Mouse (Mus musculus) thymus, adult 2 months (tissue): ENCODE results near the gene Tmem150c. TPM values are rescaled to one million over a fixed set of nuclear protein-coding genes. Genes with fewer than 3 reads are reported as not detected.

ENCODE experiments used
- DNase-seq: peaks from one replicate; pipeline ENCODE4 v3.0.0; 2021
- H3K27ac ChIP-seq: fragments of 200-500 bp; 2 replicates; pipeline ENCODE4 v1.5.1; 2012; ENCODE audit warnings: low read length, control low read depth; ENCODE audit not compliant: control insufficient read depth, insufficient read depth
- H3K27me3 ChIP-seq: fragments of 200-500 bp; 2 replicates; pipeline ENCODE4 v1.6.1; 2012; ENCODE audit warnings: mild to moderate bottlenecking, low read length, moderate library complexity, mixed read lengths; ENCODE audit not compliant: control insufficient read depth, insufficient read depth
- H3K36me3 ChIP-seq: fragments of 200-500 bp; 2 replicates; pipeline ENCODE4 v1.6.1; 2012; ENCODE audit warnings: mild to moderate bottlenecking, low read length, moderate library complexity; ENCODE audit not compliant: control insufficient read depth, insufficient read depth
- H3K4me1 ChIP-seq: fragments of 200-500 bp; replicated peaks from 2 replicates; pipeline ENCODE4 v1.6.1; 2012; ENCODE audit warnings: low read length; ENCODE audit not compliant: control insufficient read depth, insufficient read depth
- H3K4me3 ChIP-seq: fragments of 200-500 bp; 2 replicates; pipeline ENCODE4 v1.5.1; 2012; ENCODE audit warnings: mild to moderate bottlenecking, low read length, control low read depth, moderate library complexity; ENCODE audit not compliant: control insufficient read depth, insufficient read depth
- CTCF ChIP-seq: fragments of 200-500 bp; IDR thresholded peaks from 2 replicates; pipeline ENCODE4 v1.5.1; 2012; ENCODE audit warnings: mild to moderate bottlenecking, control low read depth, low read length, moderate library complexity, borderline replicate concordance; ENCODE audit not compliant: control insufficient read depth, poor library complexity, insufficient read depth; ENCODE audit errors: extremely low read depth
- POLR2A ChIP-seq: fragments of 200-500 bp; IDR thresholded peaks from 2 replicates; pipeline ENCODE4 v1.6.1; 2012; ENCODE audit warnings: mild to moderate bottlenecking, low read length, control low read depth, moderate library complexity; ENCODE audit not compliant: control insufficient read depth, poor library complexity, insufficient read depth; ENCODE audit errors: extremely low read depth
- WGBS: fragments of 180-500 bp; shearing (Covaris S2); methylation state at CpG from one replicate; pipeline ENCODE4 v1.1.7; 2018; 5-methylcytosine and 5-hydroxymethylcytosine counted together
- polyA plus RNA-seq: library from polyadenylated mRNA; depleted of rRNA; stranded (reverse); fragments of >200 nt; gene quantifications from 2 replicates; pipeline ENCODE4 v1.2.3, GENCODE M21; 2012

The Tmem150c gene
- polyA plus RNA-seq, 1 experiment: 4.4 TPM

DNA sequence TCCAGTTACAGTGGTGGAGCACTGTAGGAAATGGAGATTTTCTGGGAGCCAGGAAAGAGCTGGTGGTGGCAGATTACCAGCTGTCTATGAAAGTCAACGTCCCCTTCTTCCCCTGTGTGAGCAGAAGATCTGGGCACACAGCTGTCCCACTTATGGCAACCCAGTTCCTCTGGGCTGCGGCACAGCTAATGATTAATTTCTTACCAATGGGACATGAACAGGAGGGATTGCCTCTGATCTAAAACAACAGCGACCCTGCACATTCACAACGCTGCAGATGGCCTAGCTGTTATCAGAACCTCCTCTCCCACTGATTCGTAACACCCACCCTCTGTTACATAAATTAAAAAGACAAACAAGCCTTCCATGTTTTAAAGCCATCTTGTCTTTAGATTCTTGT is 46.2 kb downstream of the Tmem150c start:
- WGBS: 72% methylated on average over 5 of the region's 5 CpGs
- Histone ChIP-seq H3K36me3 (no peaks in the 10 kb centered on the region), H3K4me1 (no peaks in the 10 kb centered on the region; the same call in 1 of the 2 replicates), H3K27me3 (no peaks in the 10 kb centered on the region), H3K4me3 (no peak overlapping the region), H3K27ac (no peak overlapping the region)
- no peak for DNase-seq
- TF ChIP-seq CTCF: no peak
- no peak for TF ChIP-seq POLR2A

DNA sequence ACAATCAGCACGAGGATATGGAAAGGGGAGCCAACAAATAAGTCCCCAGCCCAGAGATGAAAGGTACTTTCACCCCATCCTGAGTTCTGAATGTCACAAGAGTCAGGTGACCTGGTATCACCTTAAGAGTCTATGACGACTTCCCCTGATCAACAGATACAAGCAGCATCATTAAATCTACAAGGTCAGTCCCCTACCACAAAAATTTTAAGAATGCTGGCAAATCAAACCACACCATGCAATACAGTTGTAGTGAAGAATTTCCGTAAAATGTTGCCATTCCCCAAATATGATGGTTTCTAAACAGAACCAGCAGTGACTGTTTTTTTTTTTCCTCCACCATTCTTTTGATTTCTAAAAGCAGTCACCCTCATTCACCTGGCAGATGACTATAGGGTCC is 49.0 kb downstream of the Tmem150c start:
- H3K4me3 ChIP-seq: no peak overlapping the region
- no peak overlapping the region for H3K27ac ChIP-seq
- no peaks in the 10 kb centered on the region; the same call in 1 of the 2 replicates for H3K4me1 ChIP-seq
- H3K36me3 ChIP-seq: no peaks in the 10 kb centered on the region
- H3K27me3 ChIP-seq: no peaks in the 10 kb centered on the region
- no peak for TF ChIP-seq POLR2A
- TF ChIP-seq CTCF: no peak
- no peak for DNase-seq
- 73% methylated on average over 3 of the region's 3 CpGs for WGBS

DNA sequence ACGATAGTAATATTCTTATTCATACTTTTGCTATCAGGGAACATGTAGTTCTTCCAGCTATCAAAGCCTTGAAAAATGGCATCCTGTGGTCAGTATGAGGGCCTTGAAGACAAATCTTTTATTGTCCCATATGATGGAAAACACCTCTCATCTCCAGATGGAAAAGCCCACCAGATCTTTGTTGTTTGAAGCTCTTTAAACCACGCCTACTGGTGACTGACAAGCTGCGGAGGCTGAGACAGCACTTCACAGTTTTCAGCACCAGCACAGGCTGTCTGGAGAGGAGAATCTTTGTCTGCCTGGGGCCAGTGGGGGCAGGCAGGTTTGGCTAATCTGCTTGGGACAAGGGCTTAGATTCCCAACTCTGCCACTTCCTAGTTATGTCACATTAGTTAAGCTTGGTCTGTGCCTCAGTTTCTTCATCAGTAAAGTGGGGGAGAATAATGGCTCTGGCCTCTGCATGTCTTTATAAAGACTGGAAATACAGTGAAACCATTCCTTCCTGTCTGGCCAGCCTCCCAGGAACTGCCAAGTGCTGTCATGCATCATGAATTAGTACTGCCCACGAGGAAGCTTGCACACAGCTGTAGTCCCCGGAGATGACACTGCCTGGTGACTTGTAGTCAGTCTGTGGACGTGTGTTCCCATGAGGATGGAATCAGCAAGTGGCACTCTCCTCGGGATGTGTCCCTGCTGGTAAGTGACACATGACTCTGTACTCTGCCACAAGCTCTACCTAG is 49.9 kb downstream of the Tmem150c start:
- WGBS: 54% methylated on average over 7 of the region's 7 CpGs
- no peaks in the 10 kb centered on the region; the same call in 1 of the 2 replicates for H3K4me1 ChIP-seq
- H3K27me3 ChIP-seq: no peaks in the 10 kb centered on the region
- no peak overlapping the region for H3K4me3 ChIP-seq
- no peak for TF ChIP-seq POLR2A
- TF ChIP-seq CTCF: no peak
- no peak for DNase-seq
- no peak overlapping the region for H3K27ac ChIP-seq
- H3K36me3 ChIP-seq: no peaks in the 10 kb centered on the region

DNA sequence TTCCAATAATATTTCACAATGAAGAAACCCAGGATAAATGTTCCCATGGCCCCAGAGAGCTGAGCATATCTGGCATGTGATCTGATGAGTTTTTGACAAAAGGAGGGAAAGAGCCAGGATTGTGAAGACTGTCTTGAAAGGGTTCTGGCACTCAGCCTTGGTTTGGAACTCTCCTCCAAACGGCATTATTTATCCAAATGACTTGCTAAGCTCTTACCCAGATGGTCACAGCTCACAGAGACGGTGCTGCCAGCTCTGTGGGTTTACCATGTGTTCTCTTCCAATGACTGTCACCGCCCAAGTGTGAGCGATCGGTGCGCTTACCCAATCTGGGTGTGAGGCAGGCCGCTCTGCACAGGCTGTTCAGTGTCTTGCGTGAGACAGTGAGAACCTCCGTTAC is 50.7 kb downstream of the Tmem150c start:
- no peak for DNase-seq
- TF ChIP-seq CTCF: no peak
- TF ChIP-seq POLR2A: no peak
- 92% methylated on average over 9 of the region's 9 CpGs for WGBS
- Histone ChIP-seq H3K4me3 (no peak overlapping the region), H3K36me3 (no peaks in the 10 kb centered on the region), H3K4me1 (no peaks in the 10 kb centered on the region; the same call in 1 of the 2 replicates), H3K27me3 (no peaks in the 10 kb centered on the region), H3K27ac (no peak overlapping the region)

DNA sequence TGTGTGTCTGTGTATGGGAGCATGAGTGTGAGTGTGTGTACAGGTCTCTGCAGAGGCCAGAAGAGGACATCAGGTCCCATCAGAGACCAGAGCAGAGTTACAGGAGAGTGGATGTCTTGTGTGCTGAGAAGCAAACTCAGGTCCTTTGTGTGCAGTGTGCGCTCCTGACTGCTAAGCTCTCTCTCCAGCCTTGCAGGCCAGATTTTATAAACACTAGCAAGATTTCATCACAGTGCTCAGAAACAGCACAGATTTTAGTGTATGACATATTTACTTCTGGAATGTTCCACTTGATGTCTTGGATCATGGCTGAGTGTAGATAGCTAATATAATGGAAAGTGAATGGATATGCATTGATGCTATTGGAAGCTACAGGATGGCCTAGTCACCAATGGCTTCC is 57.2 kb downstream of the Tmem150c start:
- no peak overlapping the region for H3K27ac ChIP-seq

DNA sequence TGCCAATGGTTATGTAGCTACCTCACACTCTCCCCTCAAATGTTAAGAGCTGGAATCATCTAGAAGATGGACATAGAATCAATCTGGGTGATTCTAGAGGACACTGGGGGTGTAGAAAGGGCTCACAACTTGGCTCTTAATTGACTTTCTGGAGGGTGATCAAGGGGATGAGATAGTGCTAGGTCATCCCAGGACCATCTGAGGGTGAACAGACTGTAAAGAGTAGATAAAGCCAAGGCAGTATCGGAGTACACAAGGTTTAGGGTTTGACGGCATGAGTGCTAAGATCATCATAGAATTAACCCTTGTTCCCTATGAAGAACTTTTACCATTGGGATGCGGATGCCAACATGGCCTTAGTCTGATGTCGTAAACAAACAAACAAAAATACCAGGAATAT is 61.6 kb downstream of the Tmem150c start:
- 97% methylated on average over 4 of the region's 4 CpGs for WGBS
- TF ChIP-seq POLR2A (no peak), CTCF (no peak)

More for the DNA sequence above, 57.2 kb downstream of the Tmem150c start:
- Histone ChIP-seq H3K36me3 (no peaks in the 10 kb centered on the region), H3K4me3 (no peak overlapping the region), H3K27me3 (no peaks in the 10 kb centered on the region), H3K4me1 (no peaks in the 10 kb centered on the region)
- TF ChIP-seq CTCF (no peak), POLR2A (no peak)
- 100% methylated on average over 1 of the region's 1 CpGs for whole genome bisulfite sequencing
- DNase-seq: no peak

DNA sequence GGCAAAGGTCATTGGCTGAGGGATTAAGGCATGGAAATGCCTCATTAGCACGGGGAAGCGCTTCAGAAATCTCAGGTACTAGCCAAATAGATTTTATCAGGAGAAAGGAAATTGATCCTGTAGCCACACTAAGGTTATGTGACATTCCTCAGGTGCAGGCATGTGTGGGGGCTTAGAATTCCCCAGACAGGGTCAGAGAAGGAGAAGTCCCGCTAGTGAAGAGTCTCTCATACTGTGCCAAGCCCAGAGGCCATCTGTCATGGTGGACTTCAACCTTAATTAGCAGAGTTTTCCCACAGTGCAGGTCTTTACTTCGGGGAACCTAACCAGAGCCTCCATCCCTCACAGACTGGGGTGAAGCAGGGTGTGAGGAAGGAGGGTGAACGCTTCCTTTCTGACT is 62.7 kb downstream of the Tmem150c start:
- no peaks in the 10 kb centered on the region for H3K36me3 ChIP-seq
- H3K27me3 ChIP-seq: no peaks in the 10 kb centered on the region
- H3K4me1 ChIP-seq: no peaks in the 10 kb centered on the region
- WGBS: 83% methylated on average over 5 of the region's 5 CpGs
- H3K4me3 ChIP-seq: no peak overlapping the region
- DNase-seq: no peak
- no peak for TF ChIP-seq CTCF
- TF ChIP-seq POLR2A: no peak
- no peak overlapping the region for H3K27ac ChIP-seq

More for the DNA sequence above, 61.6 kb downstream of the Tmem150c start:
- Histone ChIP-seq H3K4me3 (no peak overlapping the region), H3K4me1 (no peaks in the 10 kb centered on the region), H3K27me3 (no peaks in the 10 kb centered on the region), H3K27ac (no peak overlapping the region), H3K36me3 (no peaks in the 10 kb centered on the region)
- no peak for DNase-seq
